Mouse (Mus musculus) megakaryocyte, embryonic 14.5 days (primary cell): ENCODE results near the gene Fggy. TPM values are rescaled to one million over a fixed set of nuclear protein-coding genes. Genes with fewer than 3 reads are reported as not detected.
A peak's percentile ranks its signal among the peaks of the same experiment; 100 is the strongest.

Experiments used
- H3K27me3 ChIP-seq: replicated peaks from 2 replicates; pipeline ENCODE3; 2012; ENCODE audit warnings: inconsistent platforms
- H3K36me3 ChIP-seq: replicated peaks from 2 replicates; pipeline ENCODE3; 2012; ENCODE audit warnings: low read length, inconsistent platforms, mixed read lengths
- H3K4me1 ChIP-seq: 2 replicates; pipeline ENCODE4 v1.6.1; 2012; ENCODE audit warnings: inconsistent platforms
- H3K4me3 ChIP-seq: replicated peaks from 2 replicates; pipeline ENCODE3; 2012; ENCODE audit warnings: moderate library complexity, mild to moderate bottlenecking, inconsistent platforms
- H3K9me3 ChIP-seq: 2 replicates; pipeline ENCODE4 v1.6.1; 2012; ENCODE audit warnings: inconsistent platforms
- FLI1 ChIP-seq: IDR thresholded peaks from 2 replicates; pipeline ENCODE4 v1.6.1; 2012; ENCODE audit warnings: low read length, inconsistent platforms, mixed read lengths
- GATA1 ChIP-seq: IDR thresholded peaks from 3 replicates; pipeline ENCODE4 v1.6.1; 2012; ENCODE audit warnings: mixed read lengths, low read length, inconsistent platforms, borderline replicate concordance
- polyA plus RNA-seq: library from polyadenylated mRNA; stranded (reverse); fragments of >175 nt; gene quantifications from 2 replicates; pipeline ENCODE4 v1.2.3, GENCODE M21; 2012; ENCODE audit warnings: low replicate concordance; ENCODE audit not compliant: insufficient read depth

Fggy gene
- polyA plus RNA-seq, 1 experiment: 0.96 TPM

- Histone ChIP-seq H3K9me3 (no peaks in the 10 kb centered on the region), H3K27me3 (peaks cover 3% of the 10 kb centered on the region), H3K36me3 (no peaks in the 10 kb centered on the region), H3K4me1 (peaks cover 13% of the 10 kb centered on the region), H3K4me3 (no peak overlapping the region)
- TF ChIP-seq GATA1 (no peak), FLI1 (no peak)
Observed at GRCm38 (mm10) chr4:95861741-95862155, 304.4 kb downstream of the Fggy start.

- Histone ChIP-seq H3K4me1 (peaks cover 12% of the 10 kb centered on the region), H3K4me3 (no peak overlapping the region), H3K36me3 (no peaks in the 10 kb centered on the region), H3K9me3 (no peaks in the 10 kb centered on the region), H3K27me3 (peaks cover 3% of the 10 kb centered on the region)
- TF ChIP-seq GATA1 (no peak), FLI1 (no peak)
Observed at GRCm38 (mm10) chr4:95862276-95862675, 305.0 kb downstream of the Fggy start.

GRCm38 (mm10) chr4:95862781-95863499, 305.6 kb downstream of the Fggy start:
- Histone ChIP-seq H3K27me3 (peaks cover 3% of the 10 kb centered on the region), H3K36me3 (no peaks in the 10 kb centered on the region)
- no peak for TF ChIP-seq FLI1
- TF ChIP-seq GATA1: no peak

GRCm38 (mm10) chr4:95863500-95863803, 306.1 kb downstream of the Fggy start:
- TF ChIP-seq FLI1: no peak
- H3K27me3 ChIP-seq: peaks cover 3% of the 10 kb centered on the region
- H3K9me3 ChIP-seq: no peaks in the 10 kb centered on the region
- peaks cover 6% of the 10 kb centered on the region for H3K4me1 ChIP-seq
- no peak overlapping the region for H3K4me3 ChIP-seq
- H3K36me3 ChIP-seq: no peaks in the 10 kb centered on the region

More at GRCm38 (mm10) chr4:95862781-95863499, 305.6 kb downstream of the Fggy start:
- Histone ChIP-seq H3K4me3 (no peak overlapping the region), H3K9me3 (no peaks in the 10 kb centered on the region), H3K4me1 (peaks cover 10% of the 10 kb centered on the region)

GRCm38 (mm10) chr4:95865251-95865650, 307.9 kb downstream of the Fggy start:
- no peak for TF ChIP-seq FLI1
- TF ChIP-seq GATA1: no peak
- no peaks in the 10 kb centered on the region for H3K36me3 ChIP-seq
- H3K9me3 ChIP-seq: no peaks in the 10 kb centered on the region
- peaks cover 6% of the 10 kb centered on the region for H3K4me1 ChIP-seq
- peaks cover 3% of the 10 kb centered on the region for H3K27me3 ChIP-seq
- no peak overlapping the region for H3K4me3 ChIP-seq

GRCm38 (mm10) chr4:95865882-95866281, 308.6 kb downstream of the Fggy start:
- no peaks in the 10 kb centered on the region for H3K36me3 ChIP-seq
- peaks cover 6% of the 10 kb centered on the region for H3K4me1 ChIP-seq
- no peak for TF ChIP-seq FLI1
- no peak for TF ChIP-seq GATA1
- H3K4me3 ChIP-seq: no peak overlapping the region
- no peaks in the 10 kb centered on the region for H3K9me3 ChIP-seq
- peaks cover 3% of the 10 kb centered on the region for H3K27me3 ChIP-seq

- TF ChIP-seq GATA1 (no peak), FLI1 (no peak)
Observed at GRCm38 (mm10) chr4:95867103-95867502, 309.8 kb downstream of the Fggy start.

GRCm38 (mm10) chr4:95868348-95868747, 311.0 kb downstream of the Fggy start:
- H3K4me1 ChIP-seq: no peaks in the 10 kb centered on the region
- H3K9me3 ChIP-seq: no peaks in the 10 kb centered on the region
- TF ChIP-seq GATA1 (no peak), FLI1 (no peak)
- H3K4me3 ChIP-seq: no peak overlapping the region
- no peaks in the 10 kb centered on the region for H3K36me3 ChIP-seq
- peaks cover 3% of the 10 kb centered on the region for H3K27me3 ChIP-seq

More at GRCm38 (mm10) chr4:95867103-95867502, 309.8 kb downstream of the Fggy start:
- Histone ChIP-seq H3K36me3 (no peaks in the 10 kb centered on the region), H3K4me1 (peaks cover 6% of the 10 kb centered on the region), H3K9me3 (no peaks in the 10 kb centered on the region), H3K27me3 (peaks cover 3% of the 10 kb centered on the region), H3K4me3 (no peak overlapping the region)

- H3K27me3 ChIP-seq: no peaks in the 10 kb centered on the region
- H3K9me3 ChIP-seq: no peaks in the 10 kb centered on the region
- no peaks in the 10 kb centered on the region for H3K36me3 ChIP-seq
- TF ChIP-seq FLI1 (no peak), GATA1 (no peak)
- peak overlapping the region; percentile 65 for H3K4me3 ChIP-seq
- no peaks in the 10 kb centered on the region for H3K4me1 ChIP-seq
Observed at GRCm38 (mm10) chr4:95871216-95871881, 314.0 kb downstream of the Fggy start.

GRCm38 (mm10) chr4:95875896-95876295, 318.6 kb downstream of the Fggy start:
- H3K27me3 ChIP-seq: no peaks in the 10 kb centered on the region
- TF ChIP-seq FLI1: no peak
- no peak for TF ChIP-seq GATA1
- H3K4me1 ChIP-seq: no peaks in the 10 kb centered on the region
- no peaks in the 10 kb centered on the region for H3K9me3 ChIP-seq
- no peak overlapping the region for H3K4me3 ChIP-seq
- no peaks in the 10 kb centered on the region for H3K36me3 ChIP-seq
